Mouse (Mus musculus) forebrain, embryonic 13.5 days (tissue): Measurements from ENCODE around the gene Itgav. TPM values are rescaled to one million over a fixed set of nuclear protein-coding genes. Genes with fewer than 3 reads are reported as not detected.

ENCODE experiments used
- ATAC-seq: fragments of 200-750 bp; cut with Nextera tagmentation; 2 replicates; pipeline ENCODE4 v1.8.0; 2017
- H3K27ac ChIP-seq: fragments of 300-500 bp; sonication (generic); 2 replicates; pipeline ENCODE4 v1.5.1; 2015; ENCODE audit warnings: inconsistent platforms, mild to moderate bottlenecking, moderate library complexity
- H3K27me3 ChIP-seq: fragments of 300-500 bp; sonication (generic); 2 replicates; pipeline ENCODE4 v1.6.1; 2015; ENCODE audit warnings: mild to moderate bottlenecking, inconsistent platforms
- H3K36me3 ChIP-seq: fragments of 300-500 bp; sonication (generic); 2 replicates; pipeline ENCODE4 v1.6.1; 2015; ENCODE audit warnings: mild to moderate bottlenecking, inconsistent platforms; ENCODE audit not compliant: poor library complexity, severe bottlenecking
- H3K4me1 ChIP-seq: fragments of 300-500 bp; sonication (generic); 2 replicates; pipeline ENCODE4 v1.6.1; 2015; ENCODE audit warnings: inconsistent platforms
- H3K4me2 ChIP-seq: fragments of 300-500 bp; sonication (generic); 2 replicates; pipeline ENCODE4 v1.6.1; 2015; ENCODE audit warnings: inconsistent platforms, mild to moderate bottlenecking, moderate library complexity
- H3K4me3 ChIP-seq: fragments of 300-500 bp; sonication (generic); 2 replicates; pipeline ENCODE4 v1.5.1; 2015; ENCODE audit warnings: mild to moderate bottlenecking, inconsistent platforms
- H3K9ac ChIP-seq: fragments of 300-500 bp; sonication (generic); 2 replicates; pipeline ENCODE4 v1.6.1; 2015; ENCODE audit warnings: mild to moderate bottlenecking, inconsistent platforms
- H3K9me3 ChIP-seq: fragments of 300-500 bp; sonication (generic); replicated peaks from 2 replicates; pipeline ENCODE4 v1.6.1; 2016; ENCODE audit warnings: inconsistent platforms
- WGBS: fragments of 180-500 bp; shearing (Covaris S2); methylation state at CpG from one replicate; pipeline ENCODE4 v1.1.7; 2015; 5-methylcytosine and 5-hydroxymethylcytosine counted together
- polyA plus RNA-seq: library from polyadenylated mRNA; unstranded; fragments of >200 nt; fragmentation: Nextera tagmentation; extraction: Ambion mirVana; gene quantifications from 2 replicates; pipeline ENCODE4 v1.2.1, GENCODE M21; 2015

Gene Itgav
- polyA plus RNA-seq, 1 experiment from 2014 or later: 24.9 TPM

DNA sequence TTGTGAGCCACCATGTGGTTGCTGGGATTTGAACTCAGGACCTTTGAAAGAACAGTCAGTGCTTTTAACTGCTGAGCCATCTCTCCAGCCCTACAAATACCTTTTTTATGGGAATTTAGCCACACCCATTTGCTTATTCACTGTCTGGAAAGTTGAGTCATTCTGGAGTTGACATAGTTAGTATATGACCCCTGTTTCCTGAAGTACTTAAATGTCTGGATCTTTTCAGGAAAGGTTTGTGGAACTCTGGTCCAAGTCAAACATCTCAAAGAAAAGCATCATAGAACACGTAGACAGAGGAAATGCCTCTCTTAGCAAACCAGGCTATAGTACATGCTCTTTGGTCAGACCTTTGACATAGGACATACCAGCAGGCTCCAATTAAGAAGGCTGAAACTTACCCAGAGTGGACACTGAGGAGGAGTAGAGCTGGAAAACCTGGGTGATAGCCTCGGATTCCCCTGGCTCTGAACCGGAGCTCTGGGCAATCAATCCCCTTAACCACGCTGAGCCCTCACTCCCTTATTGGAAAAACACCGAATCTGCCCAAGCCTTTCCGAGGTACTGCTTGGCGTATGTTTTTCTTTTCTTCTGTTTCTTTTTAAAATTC is 34.5 kb downstream of the Itgav start:
- peak; percentile 26; the same call in 1 of the 2 replicates for ATAC-seq
- H3K27ac ChIP-seq: peak overlapping the region; percentile 31
- 32% methylated on average over 7 of the region's 7 CpGs for WGBS
- no peak overlapping the region for H3K4me3 ChIP-seq
- no peak overlapping the region for H3K9ac ChIP-seq
- H3K27me3 ChIP-seq: no peaks in the 10 kb centered on the region
- no peaks in the 10 kb centered on the region for H3K36me3 ChIP-seq
- peak overlapping the region; percentile 46 for H3K4me2 ChIP-seq
- no peaks in the 10 kb centered on the region for H3K9me3 ChIP-seq
- peaks cover 12% of the 10 kb centered on the region for H3K4me1 ChIP-seq

DNA sequence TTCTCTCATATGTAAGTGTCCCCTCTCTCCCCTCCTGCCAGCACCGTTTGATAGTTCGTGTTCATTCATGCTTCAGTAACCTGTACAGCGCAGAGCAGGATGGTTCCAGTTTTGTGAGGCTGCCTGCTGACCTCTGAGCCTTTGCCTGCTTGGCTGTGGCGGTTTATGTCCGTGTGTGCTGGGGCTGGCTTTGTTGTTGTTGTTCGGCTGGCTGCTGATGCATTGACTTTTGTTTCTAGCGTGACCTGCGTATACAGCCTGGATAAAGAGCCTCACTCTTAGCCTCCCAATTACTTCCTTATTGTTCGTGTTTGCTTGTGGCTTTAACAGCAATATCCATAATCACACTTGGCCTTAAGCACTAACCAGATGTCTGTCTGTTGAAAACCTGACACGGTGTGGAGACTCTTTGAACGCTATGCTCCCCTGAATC is 35.0 kb downstream of the Itgav start:
- H3K4me2 ChIP-seq: peak overlapping the region; percentile 46
- WGBS: 12% methylated on average over 11 of the region's 11 CpGs
- H3K9ac ChIP-seq: no peak overlapping the region

DNA sequence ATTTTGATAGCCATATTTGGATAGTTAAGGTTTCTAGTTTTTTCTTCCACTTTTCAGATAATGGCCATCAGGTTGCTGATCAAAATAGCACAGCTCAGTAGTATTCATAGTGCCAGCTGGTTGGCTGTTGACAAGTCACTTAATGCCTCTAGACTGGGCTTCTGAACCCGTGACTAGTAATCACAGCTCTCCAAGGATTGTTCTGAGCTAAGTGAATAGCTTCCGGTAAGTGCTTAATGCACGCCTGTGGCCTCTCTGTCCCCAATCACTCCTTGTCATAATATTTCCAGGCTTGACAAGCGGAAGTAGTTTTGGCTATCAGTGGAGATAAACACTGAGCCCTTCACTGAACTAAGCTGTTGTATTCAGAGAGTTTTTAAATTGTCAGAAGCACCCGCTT is 35.5 kb downstream of the Itgav start:
- peak; percentile 83 for ATAC-seq
- no peak overlapping the region for H3K4me3 ChIP-seq

More for the DNA sequence above, 35.0 kb downstream of the Itgav start:
- peak; percentile 72 for ATAC-seq
- peaks cover 12% of the 10 kb centered on the region for H3K4me1 ChIP-seq
- no peaks in the 10 kb centered on the region for H3K36me3 ChIP-seq
- peak overlapping the region; percentile 31 for H3K27ac ChIP-seq
- no peak overlapping the region for H3K4me3 ChIP-seq
- H3K27me3 ChIP-seq: no peaks in the 10 kb centered on the region
- no peaks in the 10 kb centered on the region for H3K9me3 ChIP-seq

GRCm38 (mm10) chr2:83760112-83760511 is 35.9 kb downstream of the Itgav start:
- H3K4me3 ChIP-seq: no peak overlapping the region
- no peak overlapping the region for H3K27ac ChIP-seq
- no peak for ATAC-seq

More for the DNA sequence above, 35.5 kb downstream of the Itgav start:
- Histone ChIP-seq H3K27me3 (no peaks in the 10 kb centered on the region), H3K4me1 (peaks cover 12% of the 10 kb centered on the region), H3K4me2 (peak overlapping the region; percentile 46), H3K9ac (no peak overlapping the region), H3K36me3 (no peaks in the 10 kb centered on the region), H3K9me3 (no peaks in the 10 kb centered on the region), H3K27ac (peak overlapping the region; percentile 31; the same call in 1 of the 2 replicates)
- 35% methylated on average over 5 of the region's 5 CpGs for WGBS

DNA sequence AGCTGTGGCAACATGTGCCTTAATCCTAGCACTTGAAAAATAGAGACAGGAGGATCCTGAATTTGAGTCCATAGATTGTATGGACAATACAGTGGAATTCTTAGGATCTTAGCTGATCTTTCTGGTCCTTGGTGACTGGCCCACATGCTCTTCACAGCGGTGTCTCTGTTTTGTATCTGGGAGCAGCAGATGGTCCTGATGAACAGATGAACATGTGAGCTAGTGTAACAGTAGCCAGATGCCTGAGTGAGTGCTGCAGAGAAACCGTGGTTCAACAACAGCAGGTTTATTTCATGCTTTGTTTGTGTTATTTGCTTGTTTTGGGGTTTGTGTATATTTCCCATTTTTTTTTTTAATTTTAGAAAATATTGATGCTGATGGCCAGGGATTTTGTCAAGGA is 37.3 kb downstream of the Itgav start:
- H3K27me3 ChIP-seq: no peaks in the 10 kb centered on the region
- no peaks in the 10 kb centered on the region for H3K9me3 ChIP-seq
- no peak overlapping the region for H3K27ac ChIP-seq
- no peaks in the 10 kb centered on the region for H3K36me3 ChIP-seq
- no peak overlapping the region for H3K4me2 ChIP-seq
- ATAC-seq: 0 out of 2 replicates have a peak, but pooled peaks have one; percentile 44
- H3K4me3 ChIP-seq: no peak overlapping the region
- no peak overlapping the region for H3K9ac ChIP-seq
- WGBS: 73% methylated on average over 2 of the region's 2 CpGs
- peaks cover 12% of the 10 kb centered on the region for H3K4me1 ChIP-seq

More at GRCm38 (mm10) chr2:83760112-83760511, 35.9 kb downstream of the Itgav start:
- Histone ChIP-seq H3K27me3 (no peaks in the 10 kb centered on the region), H3K36me3 (no peaks in the 10 kb centered on the region), H3K4me2 (no peak overlapping the region), H3K9me3 (no peaks in the 10 kb centered on the region), H3K4me1 (peaks cover 12% of the 10 kb centered on the region), H3K9ac (no peak overlapping the region)
- 70% methylated on average over 1 of the region's 1 CpGs for WGBS

- WGBS: 72% methylated on average over 7 of the region's 7 CpGs
- peak; percentile 60 for ATAC-seq
These were observed 38.1 kb downstream of the Itgav start for GRCm38 (mm10) chr2:83762106-83762855.

GRCm38 (mm10) chr2:83766058-83766457 is 41.9 kb downstream of the Itgav start:
- Histone ChIP-seq H3K9me3 (no peaks in the 10 kb centered on the region), H3K27ac (no peak overlapping the region), H3K36me3 (no peaks in the 10 kb centered on the region), H3K4me2 (no peak overlapping the region), H3K4me3 (no peak overlapping the region), H3K9ac (no peak overlapping the region), H3K4me1 (no peaks in the 10 kb centered on the region), H3K27me3 (no peaks in the 10 kb centered on the region)
- 90% methylated on average over 6 of the region's 6 CpGs for WGBS
- ATAC-seq: no peak

More at GRCm38 (mm10) chr2:83762106-83762855, 38.1 kb downstream of the Itgav start:
- Histone ChIP-seq H3K27me3 (no peaks in the 10 kb centered on the region), H3K4me2 (no peak overlapping the region), H3K27ac (no peak overlapping the region), H3K9me3 (no peaks in the 10 kb centered on the region), H3K4me3 (no peak overlapping the region), H3K36me3 (no peaks in the 10 kb centered on the region), H3K4me1 (peaks cover 12% of the 10 kb centered on the region), H3K9ac (no peak overlapping the region)

- no peak overlapping the region for H3K27ac ChIP-seq
- H3K9me3 ChIP-seq: no peaks in the 10 kb centered on the region
- H3K36me3 ChIP-seq: no peaks in the 10 kb centered on the region
- H3K9ac ChIP-seq: no peak overlapping the region
- ATAC-seq: no peak
- no peaks in the 10 kb centered on the region for H3K4me1 ChIP-seq
- 93% methylated on average over 1 of the region's 1 CpGs for WGBS
- no peak overlapping the region for H3K4me2 ChIP-seq
- no peak overlapping the region for H3K4me3 ChIP-seq
- H3K27me3 ChIP-seq: no peaks in the 10 kb centered on the region
These were observed 42.7 kb downstream of the Itgav start for GRCm38 (mm10) chr2:83766878-83767277.

DNA sequence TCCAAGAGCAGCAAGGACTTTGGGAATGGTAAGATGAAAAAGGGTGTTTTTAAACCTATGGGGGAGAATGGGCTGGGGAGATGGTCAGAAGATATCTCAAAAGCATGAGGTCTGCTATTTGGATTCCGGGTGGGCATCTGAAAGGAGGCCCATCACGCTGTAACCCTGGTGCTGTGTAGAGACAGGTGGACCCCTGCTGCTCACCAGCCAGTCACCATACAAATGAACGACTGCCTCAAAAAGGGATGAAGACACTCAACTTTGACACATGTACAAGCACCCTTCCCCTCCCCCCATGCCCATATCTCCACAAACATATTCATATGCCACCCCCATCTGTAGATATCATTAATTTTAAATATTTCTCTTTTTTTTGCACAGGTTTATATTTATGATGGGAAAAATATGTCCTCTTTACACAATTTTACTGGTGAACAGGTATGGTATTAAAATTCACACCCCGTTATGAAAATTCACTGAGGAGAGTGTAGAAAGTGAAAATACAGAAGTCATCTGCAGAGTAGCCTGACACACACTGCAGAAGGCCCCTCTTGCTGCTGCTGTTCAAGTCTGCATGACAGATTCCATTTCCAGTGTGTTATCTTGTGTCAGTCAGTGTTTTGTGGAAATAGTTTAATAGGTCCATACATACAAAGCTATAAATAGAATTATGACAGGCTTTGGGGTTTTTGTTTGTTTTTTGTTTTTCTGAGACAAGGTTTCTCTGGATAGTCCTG is 44.3 kb downstream of the Itgav start:
- Histone ChIP-seq H3K4me2 (no peak overlapping the region), H3K4me3 (no peak overlapping the region), H3K9me3 (no peaks in the 10 kb centered on the region), H3K27me3 (no peaks in the 10 kb centered on the region), H3K4me1 (no peaks in the 10 kb centered on the region), H3K36me3 (no peaks in the 10 kb centered on the region; the same call in 1 of the 2 replicates), H3K27ac (no peak overlapping the region), H3K9ac (no peak overlapping the region)
- WGBS: 93% methylated on average over 4 of the region's 4 CpGs
- no peak for ATAC-seq

DNA sequence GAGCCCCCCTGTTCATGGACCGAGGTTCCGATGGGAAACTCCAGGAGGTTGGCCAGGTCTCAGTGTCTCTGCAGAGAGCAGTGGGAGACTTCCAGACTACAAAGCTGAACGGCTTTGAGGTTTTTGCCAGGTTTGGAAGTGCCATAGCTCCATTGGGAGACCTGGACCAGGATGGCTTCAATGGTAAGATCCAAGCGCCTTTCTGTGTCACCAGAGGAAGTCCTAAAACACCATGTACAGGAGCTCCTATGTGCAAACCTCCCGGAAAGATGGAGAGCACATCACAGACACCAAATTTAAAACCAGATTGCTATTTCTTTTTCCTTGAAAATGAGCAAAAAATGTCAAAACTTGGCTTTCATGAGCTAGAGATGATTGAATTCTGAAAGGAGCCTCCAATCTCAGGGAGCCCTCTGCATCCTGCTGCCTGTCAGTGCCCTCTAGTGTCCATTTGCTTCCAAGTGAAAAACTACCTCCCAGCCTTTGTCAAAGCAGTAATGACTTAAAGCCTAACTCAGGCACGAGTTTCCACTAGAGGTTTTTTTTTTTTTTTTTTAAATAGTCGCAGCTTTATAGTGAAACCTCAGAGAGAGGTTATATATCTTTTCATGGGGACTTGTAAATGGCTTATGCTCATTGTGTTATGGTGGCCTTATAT is 47.1 kb downstream of the Itgav start:
- Histone ChIP-seq H3K9me3 (no peaks in the 10 kb centered on the region), H3K4me3 (no peak overlapping the region), H3K9ac (no peak overlapping the region), H3K27me3 (no peaks in the 10 kb centered on the region), H3K4me1 (no peaks in the 10 kb centered on the region), H3K4me2 (no peak overlapping the region), H3K27ac (no peak overlapping the region), H3K36me3 (no peaks in the 10 kb centered on the region; the same call in 1 of the 2 replicates)
- peak; percentile 77; the same call in 1 of the 2 replicates for ATAC-seq
- 60% methylated on average over 7 of the region's 7 CpGs for WGBS

- peaks cover 14% of the 10 kb centered on the region for H3K36me3 ChIP-seq
- H3K4me1 ChIP-seq: peaks cover 4% of the 10 kb centered on the region; the same call in 1 of the 2 replicates
- peak; percentile 78 for ATAC-seq
- H3K27me3 ChIP-seq: no peaks in the 10 kb centered on the region
- H3K9me3 ChIP-seq: no peaks in the 10 kb centered on the region
- H3K27ac ChIP-seq: no peak overlapping the region
- 60% methylated on average over 20 of the region's 20 CpGs for WGBS
- H3K4me3 ChIP-seq: 0 out of 2 replicates have a peak overlapping the region, but pooled peaks have one; percentile 9
- 0 out of 2 replicates have a peak overlapping the region, but pooled peaks have one; percentile 21 for H3K9ac ChIP-seq
- H3K4me2 ChIP-seq: peak overlapping the region; percentile 44
These were observed 67.3 kb downstream of the Itgav start for GRCm38 (mm10) chr2:83791330-83792073.
